Mouse (Mus musculus) gastrocnemius, postnatal 25 days (tissue): ENCODE data around the gene Dock11. TPM values are rescaled to one million over a fixed set of nuclear protein-coding genes. Genes with fewer than 3 reads are reported as not detected.

Experiments used
- DNase-seq: peaks from one replicate; pipeline ENCODE4 v3.0.0; 2022
- total RNA-seq, 2 experiments: library from RNA; stranded (reverse); gene quantifications; 1 replicate in 1 of 2; 2 replicates in 1 of 2; pipeline ENCODE4 v1.2.3; 2021

Gene Dock11
- total RNA-seq, 2 experiments from 2014 or later, result 3.0 to 3.9 TPM

GRCm38 (mm10) chrX:35950135-35950534 lies 61.5 kb downstream of the Dock11 start:
- no peak for DNase-seq

- no peak for DNase-seq
These were observed 63.3 kb downstream of the Dock11 start for GRCm38 (mm10) chrX:35951945-35952344.

GRCm38 (mm10) chrX:35952521-35953095 lies 64.0 kb downstream of the Dock11 start:
- DNase-seq, result no peak

GRCm38 (mm10) chrX:35956236-35956635 lies 67.6 kb downstream of the Dock11 start:
- DNase-seq, result no peak

- DNase-seq, result no peak
These were observed 74.5 kb downstream of the Dock11 start for GRCm38 (mm10) chrX:35963087-35963486.

GRCm38 (mm10) chrX:35969276-35969675 lies 80.6 kb downstream of the Dock11 start:
- DNase-seq, result no peak

- no peak for DNase-seq
These were observed 88.0 kb downstream of the Dock11 start for GRCm38 (mm10) chrX:35976657-35977056.

GRCm38 (mm10) chrX:35987981-35988380 lies 99.3 kb downstream of the Dock11 start:
- DNase-seq, result no peak

GRCm38 (mm10) chrX:35990508-35991095 lies 102.0 kb downstream of the Dock11 start:
- DNase-seq, result no peak

GRCm38 (mm10) chrX:35994226-35994625 lies 105.6 kb downstream of the Dock11 start:
- DNase-seq, result no peak

- no peak for DNase-seq
These were observed 108.4 kb downstream of the Dock11 start for GRCm38 (mm10) chrX:35997004-35997403.

GRCm38 (mm10) chrX:35997793-35998419 lies 109.3 kb downstream of the Dock11 start:
- DNase-seq, result no peak

- no peak for DNase-seq
These were observed 137.0 kb downstream of the Dock11 start for GRCm38 (mm10) chrX:36025651-36026050.

GRCm38 (mm10) chrX:36031113-36031512 lies 142.5 kb downstream of the Dock11 start:
- DNase-seq, result no peak

- no peak for DNase-seq
These were observed 145.4 kb downstream of the Dock11 start for GRCm38 (mm10) chrX:36034045-36034444.

- no peak for DNase-seq
These were observed 157.1 kb downstream of the Dock11 start for GRCm38 (mm10) chrX:36045731-36046130.

- DNase-seq, result no peak
These were observed 158.8 kb downstream of the Dock11 start for GRCm38 (mm10) chrX:36047451-36047850.

- no peak for DNase-seq
These were observed 161.7 kb downstream of the Dock11 start for GRCm38 (mm10) chrX:36050312-36050711.

GRCm38 (mm10) chrX:36073997-36074396 lies 185.4 kb downstream of the Dock11 start:
- DNase-seq, result no peak

- no peak for DNase-seq
These were observed 188.5 kb downstream of the Dock11 start for GRCm38 (mm10) chrX:36077164-36077563.

- DNase-seq, result peak; percentile 23
These were observed 194.3 kb downstream of the Dock11 start for GRCm38 (mm10) chrX:36082917-36083316.

- no peak for DNase-seq
These were observed 200.0 kb downstream of the Dock11 start for GRCm38 (mm10) chrX:36088464-36089256.

- no peak for DNase-seq
These were observed 212.3 kb downstream of the Dock11 start for GRCm38 (mm10) chrX:36100883-36101282.
